Mouse (Mus musculus): ENCODE measurements around the gene Tmem80.

The Tmem80 gene

GRCm38 (mm10) chr7:141326546-141327446 is 743 bp upstream of the Tmem80 start:
- peak; percentile 48 to 58 for DNase-seq

- no peak for DNase-seq
Observed at GRCm38 (mm10) chr7:141328373-141328990, 943 bp downstream of the Tmem80 start.

DNA sequence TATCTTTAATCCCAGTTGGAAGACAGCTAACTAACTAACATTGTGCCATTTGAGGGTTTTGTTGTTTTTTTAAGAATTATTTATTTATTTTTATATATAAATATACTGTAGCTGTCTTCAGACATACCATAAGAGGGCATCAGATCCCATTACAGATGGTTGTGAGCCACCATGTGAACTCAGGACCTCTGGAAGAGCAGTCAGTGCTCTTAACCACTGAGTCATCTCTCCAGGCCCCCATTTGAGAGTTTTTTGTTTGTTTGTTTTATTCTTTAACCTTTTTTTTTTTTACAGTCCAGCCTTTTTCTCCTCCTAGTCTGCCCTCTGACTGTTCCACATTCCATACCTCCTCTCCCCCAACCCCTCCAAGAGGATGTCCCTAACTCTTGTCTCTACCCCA is 3.2 kb downstream of the Tmem80 start:
- no peak for DNase-seq

- no peak for DNase-seq
Observed at GRCm38 (mm10) chr7:141331990-141332389, 4.5 kb downstream of the Tmem80 start.

DNA sequence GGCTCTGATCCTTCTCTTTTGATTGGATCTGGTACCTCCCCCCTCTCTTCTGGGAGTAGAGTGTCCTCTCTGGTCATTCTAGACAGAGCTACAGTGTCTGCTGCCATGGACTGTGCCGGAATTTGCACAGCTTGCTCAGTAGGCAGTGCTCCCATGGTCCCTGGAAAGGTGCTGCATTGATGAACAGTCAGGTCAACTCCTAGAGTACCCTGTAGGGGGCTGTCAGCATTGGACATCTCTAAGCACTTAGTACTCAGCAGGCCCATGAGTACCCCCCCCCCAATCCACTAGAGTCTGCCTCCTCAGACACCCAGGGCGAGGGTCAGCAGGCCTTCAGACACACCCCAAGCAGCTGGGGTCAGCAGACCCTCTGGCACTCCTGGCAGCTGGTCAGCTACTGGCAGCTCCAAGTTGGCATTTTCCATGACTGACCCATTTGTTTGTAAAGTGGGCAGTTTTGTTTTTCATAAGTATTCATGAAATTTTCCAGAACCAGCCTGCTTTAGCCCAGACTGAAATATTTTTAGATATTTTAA is 7.6 kb downstream of the Tmem80 start:
- DNase-seq = no peak

GRCm38 (mm10) chr7:141335682-141336081 is 8.1 kb downstream of the Tmem80 start:
- no peak for DNase-seq

DNA sequence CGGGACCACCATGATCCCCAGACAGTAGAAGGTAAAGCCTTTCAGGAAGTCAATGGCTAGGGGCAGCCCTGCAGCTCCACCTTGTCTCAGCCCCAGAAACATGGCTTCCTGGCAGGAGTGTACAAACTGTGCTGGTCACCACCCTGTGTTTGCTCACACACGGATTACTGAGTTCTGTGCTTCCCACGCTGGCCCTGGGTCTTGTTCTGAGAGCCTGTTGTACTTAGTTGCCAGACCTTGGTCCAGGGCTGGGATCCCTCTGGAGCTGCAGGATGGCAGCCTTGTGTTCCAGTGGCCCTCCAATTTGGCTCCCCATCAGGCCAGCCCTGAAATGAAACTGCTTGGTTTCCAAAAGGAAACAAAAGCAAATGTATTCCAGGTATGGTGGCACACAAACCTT is 8.8 kb downstream of the Tmem80 start:
- DNase-seq = no peak

GRCm38 (mm10) chr7:141337716-141338416 is 10.3 kb downstream of the Tmem80 start:
- DNase-seq = peak in 1 of 2 experiments; percentile 3

GRCm38 (mm10) chr7:141338576-141339131 is 11.1 kb downstream of the Tmem80 start, which contains the start of gene Eps8l2:
Gene Eps8l2 (plus strand): TSS chr7:141338880.
- peak in 1 of 2 experiments; percentile 38 for DNase-seq

GRCm38 (mm10) chr7:141339215-141339920 is 11.8 kb downstream of the Tmem80 start:
- DNase-seq = peak in 1 of 2 experiments; percentile 5

DNA sequence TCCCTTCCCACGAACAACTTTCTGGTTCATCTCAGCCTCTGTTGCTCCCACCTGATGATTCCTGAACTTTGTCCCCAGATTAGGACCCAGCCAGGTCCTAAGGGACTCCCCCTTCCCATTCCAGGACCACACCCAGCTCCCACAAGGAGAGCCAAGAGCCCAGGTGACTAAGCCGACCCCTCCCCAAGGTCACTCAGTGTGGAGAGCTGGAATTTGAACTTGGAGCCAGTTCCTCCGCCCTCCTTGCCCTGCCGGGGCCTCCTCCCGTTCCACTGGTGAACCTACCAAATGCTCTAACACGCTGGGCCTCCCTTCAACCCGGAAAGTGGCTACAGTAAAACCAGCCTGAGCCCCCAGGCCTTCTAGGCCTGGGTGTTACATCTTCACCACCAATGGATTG is 12.5 kb downstream of the Tmem80 start:
- no peak for DNase-seq

GRCm38 (mm10) chr7:141340476-141340875 is 12.9 kb downstream of the Tmem80 start:
- no peak for DNase-seq

GRCm38 (mm10) chr7:141341689-141342226 is 14.2 kb downstream of the Tmem80 start:
- no peak for DNase-seq

- no peak for DNase-seq
Observed at GRCm38 (mm10) chr7:141343230-141343629, 15.7 kb downstream of the Tmem80 start.

DNA sequence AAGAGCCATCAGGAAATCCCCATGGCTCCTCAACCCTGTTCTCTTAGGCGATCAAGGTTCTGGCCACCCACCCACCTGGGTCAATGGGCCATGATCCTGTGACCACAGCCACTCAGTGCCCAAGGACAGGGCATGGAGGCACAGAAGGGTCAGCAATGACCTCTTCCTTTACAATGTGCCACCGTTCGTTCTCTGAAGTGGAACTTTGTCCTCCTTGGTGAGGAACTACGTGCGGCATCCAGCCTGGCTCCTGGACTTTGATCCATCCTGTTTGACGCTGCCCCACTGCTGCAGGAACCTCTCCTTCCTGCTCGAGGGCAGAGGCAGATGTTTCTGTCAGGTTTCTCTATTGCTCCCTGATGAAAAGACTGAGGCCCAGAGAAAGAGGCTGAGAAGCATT is 16.2 kb downstream of the Tmem80 start:
- DNase-seq = no peak

DNA sequence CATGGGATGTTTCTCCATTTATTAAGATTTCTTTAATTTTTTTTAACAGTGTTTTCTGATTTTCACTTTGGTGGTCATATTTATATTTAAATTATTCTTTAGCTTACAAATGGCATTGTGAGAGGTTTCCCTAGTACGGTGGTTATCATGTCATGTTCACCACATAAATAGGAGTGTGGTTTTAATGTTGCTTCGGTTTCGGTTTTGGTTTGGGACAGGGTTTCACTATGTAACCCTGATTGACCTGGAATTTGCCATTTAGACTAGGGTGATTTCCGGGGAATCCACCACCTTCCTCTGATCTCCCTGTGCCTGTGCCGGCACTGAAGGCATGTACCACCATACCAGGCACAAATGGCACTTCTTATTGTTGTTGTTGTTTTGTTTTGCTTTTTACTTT is 17.2 kb downstream of the Tmem80 start:
- no peak for DNase-seq

GRCm38 (mm10) chr7:141351061-141351460 is 23.5 kb downstream of the Tmem80 start:
- DNase-seq = no peak

- no peak for DNase-seq
Observed at GRCm38 (mm10) chr7:141355051-141355450, 27.5 kb downstream of the Tmem80 start.

GRCm38 (mm10) chr7:141355626-141356326 is 28.2 kb downstream of the Tmem80 start:
- DNase-seq = no peak

- DNase-seq = no peak
Observed at GRCm38 (mm10) chr7:141356971-141357370, 29.4 kb downstream of the Tmem80 start.

DNA sequence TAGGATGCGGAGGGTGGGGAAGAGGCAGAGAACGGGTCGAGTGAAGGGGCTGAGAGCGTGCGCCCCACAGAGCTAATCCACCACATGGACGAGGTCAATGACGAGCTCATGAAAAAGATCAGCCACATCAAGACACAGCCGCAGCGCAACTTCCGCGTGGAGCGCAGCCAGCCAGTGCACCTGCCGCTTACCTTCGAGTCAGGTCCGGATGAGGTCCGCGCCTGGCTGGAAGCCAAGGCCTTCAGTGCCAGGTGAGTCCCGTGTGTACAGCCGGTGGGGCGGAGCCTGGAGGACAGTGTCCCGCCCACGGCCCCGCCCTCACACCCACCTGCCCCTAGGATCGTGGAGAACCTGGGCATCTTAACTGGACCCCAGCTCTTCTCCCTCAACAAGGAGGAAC is 34.0 kb downstream of the Tmem80 start:
- no peak for DNase-seq

All from thymus, adult 18-20 months (tissue).